Mouse (Mus musculus) liver, adult 2 months (tissue): Measurements from ENCODE around the gene Tctn3. TPM values are rescaled to one million over a fixed set of nuclear protein-coding genes. Genes with fewer than 3 reads are reported as not detected.
"Not testable (repeated sequence)": the region's sequence is repeated elsewhere in the genome, so short reads cannot be mapped to it uniquely, and the experiment has no call there.

Experiments used
- DNase-seq: peaks from one replicate; pipeline ENCODE4 v3.0.0-alpha.2; 2011; ENCODE audit warnings: low read depth, low spot score; ENCODE audit errors: extremely low read depth
- H3K27ac ChIP-seq: fragments of 200-500 bp; replicated peaks from 2 replicates; pipeline ENCODE4 v1.5.1; 2012; ENCODE audit warnings: low read depth, mild to moderate bottlenecking, control low read depth, inconsistent platforms, low read length; ENCODE audit not compliant: insufficient read depth
- H3K27me3 ChIP-seq: fragments of 200-500 bp; 2 replicates; pipeline ENCODE4 v1.6.1; 2012; ENCODE audit warnings: mild to moderate bottlenecking, moderate library complexity, low read length, inconsistent platforms; ENCODE audit not compliant: control insufficient read depth, insufficient read depth
- H3K36me3 ChIP-seq: fragments of 200-500 bp; 2 replicates; pipeline ENCODE4 v1.6.1; 2012; ENCODE audit warnings: low read length, inconsistent platforms; ENCODE audit not compliant: control insufficient read depth, insufficient read depth
- H3K4me1 ChIP-seq: fragments of 200-500 bp; 2 replicates; pipeline ENCODE4 v1.6.1; 2011; ENCODE audit warnings: low read length; ENCODE audit not compliant: control insufficient read depth, insufficient read depth
- H3K4me3 ChIP-seq: fragments of 200-500 bp; 2 replicates; pipeline ENCODE4 v1.5.1; 2011; ENCODE audit warnings: low read depth, mild to moderate bottlenecking, control low read depth, low read length, moderate library complexity; ENCODE audit not compliant: insufficient read depth
- H3K79me2 ChIP-seq: fragments of 200-500 bp; 2 replicates; pipeline ENCODE4 v1.6.1; 2012; ENCODE audit warnings: inconsistent platforms, mild to moderate bottlenecking, low read length, moderate library complexity; ENCODE audit not compliant: control insufficient read depth, insufficient read depth
- H3K9ac ChIP-seq: fragments of 200-500 bp; 2 replicates; pipeline ENCODE4 v1.6.1; 2012; ENCODE audit warnings: low read depth, mild to moderate bottlenecking, control low read depth, inconsistent platforms, low read length
- CTCF ChIP-seq: fragments of 200-500 bp; IDR thresholded peaks from 2 replicates; pipeline ENCODE4 v1.5.1; 2011; ENCODE audit warnings: low read depth, low read length, control low read depth
- POLR2A ChIP-seq: fragments of 200-500 bp; IDR thresholded peaks from 2 replicates; pipeline ENCODE4 v1.6.1; 2011; ENCODE audit warnings: low read length, control low read depth; ENCODE audit not compliant: insufficient read depth; ENCODE audit errors: extremely low read depth
- WGBS: fragments of 180-500 bp; shearing (Covaris S2); methylation state at CpG from one replicate; pipeline ENCODE4 v1.1.7; 2018; 5-methylcytosine and 5-hydroxymethylcytosine counted together
- polyA plus RNA-seq: library from polyadenylated mRNA; depleted of rRNA; stranded (reverse); fragments of >200 nt; gene quantifications from 2 replicates; pipeline ENCODE4 v1.2.3, GENCODE M21; 2012
- total RNA-seq: library from RNA; depleted of rRNA; stranded (reverse); fragments of >200 nt; gene quantifications from 2 replicates; pipeline ENCODE4 v1.2.3, GENCODE M21; 2014

Tctn3 gene
- total and polyA plus RNA-seq, 2 experiments = 0.37 to 1.1 TPM

GRCm38 (mm10) chr19:40616021-40616420 is 4.0 kb upstream of the Tctn3 start:
- DNase-seq = no peak

GRCm38 (mm10) chr19:40614811-40615210 is 2.8 kb upstream of the Tctn3 start:
- Histone ChIP-seq H3K27ac (no peak overlapping the region), H3K9ac (no peak overlapping the region), H3K36me3 (no peaks in the 10 kb centered on the region), H3K27me3 (no peaks in the 10 kb centered on the region), H3K4me3 (no peak overlapping the region), H3K79me2 (no peaks in the 10 kb centered on the region), H3K4me1 (peaks cover 5% of the 10 kb centered on the region; the same call in 1 of the 2 replicates)
- no peak for DNase-seq
- no peak for TF ChIP-seq POLR2A
- TF ChIP-seq CTCF = no peak
- WGBS = 73% methylated on average over 7 of the region's 7 CpGs

More at GRCm38 (mm10) chr19:40616021-40616420, 4.0 kb upstream of the Tctn3 start:
- WGBS = 91% methylated on average over 7 of the region's 7 CpGs
- Histone ChIP-seq H3K79me2 (no peaks in the 10 kb centered on the region), H3K27ac (no peak overlapping the region), H3K4me1 (peaks cover 5% of the 10 kb centered on the region; the same call in 1 of the 2 replicates), H3K9ac (no peak overlapping the region), H3K36me3 (no peaks in the 10 kb centered on the region), H3K27me3 (no peaks in the 10 kb centered on the region), H3K4me3 (no peak overlapping the region)
- TF ChIP-seq CTCF (no peak), POLR2A (no peak)

DNA sequence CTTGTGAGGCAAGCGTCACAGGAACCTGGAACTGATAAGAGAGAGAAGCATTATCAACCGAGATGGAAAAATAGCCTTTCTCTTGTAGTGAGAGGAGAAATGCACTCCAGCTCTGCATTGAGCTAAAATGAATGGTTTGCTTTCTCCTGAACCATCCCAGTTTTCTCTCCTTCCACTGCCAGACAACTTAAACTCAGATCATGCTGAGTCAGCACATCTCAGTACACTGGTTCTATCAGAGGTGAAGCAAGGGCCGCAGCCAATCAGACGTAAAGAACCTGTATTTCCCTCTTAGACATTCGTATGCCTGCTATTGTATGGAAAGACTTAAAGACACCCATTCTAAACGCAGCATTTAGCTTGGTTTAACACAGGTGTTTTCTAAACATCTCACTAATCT is 4.4 kb downstream of the Tctn3 start:
- H3K4me3 ChIP-seq = no peak overlapping the region
- H3K4me1 ChIP-seq = peaks cover 5% of the 10 kb centered on the region; the same call in 1 of the 2 replicates
- H3K9ac ChIP-seq = no peak overlapping the region
- TF ChIP-seq POLR2A (no peak), CTCF (no peak)
- DNase-seq = no peak
- no peak overlapping the region for H3K27ac ChIP-seq
- H3K36me3 ChIP-seq = peaks cover 12% of the 10 kb centered on the region
- H3K79me2 ChIP-seq = no peaks in the 10 kb centered on the region
- 87% methylated on average over 6 of the region's 6 CpGs for WGBS
- H3K27me3 ChIP-seq = no peaks in the 10 kb centered on the region

- 93% methylated on average over 9 of the region's 9 CpGs for WGBS
- TF ChIP-seq CTCF (no peak), POLR2A (no peak)
- no peak for DNase-seq
- H3K27ac ChIP-seq = no peak overlapping the region
- H3K4me3 ChIP-seq = no peak overlapping the region
- H3K27me3 ChIP-seq = no peaks in the 10 kb centered on the region
- no peak overlapping the region for H3K9ac ChIP-seq
- H3K79me2 ChIP-seq = no peaks in the 10 kb centered on the region
- no peaks in the 10 kb centered on the region for H3K4me1 ChIP-seq
- H3K36me3 ChIP-seq = peaks cover 12% of the 10 kb centered on the region
Measured at GRCm38 (mm10) chr19:40605189-40605588, 6.8 kb downstream of the Tctn3 start.

DNA sequence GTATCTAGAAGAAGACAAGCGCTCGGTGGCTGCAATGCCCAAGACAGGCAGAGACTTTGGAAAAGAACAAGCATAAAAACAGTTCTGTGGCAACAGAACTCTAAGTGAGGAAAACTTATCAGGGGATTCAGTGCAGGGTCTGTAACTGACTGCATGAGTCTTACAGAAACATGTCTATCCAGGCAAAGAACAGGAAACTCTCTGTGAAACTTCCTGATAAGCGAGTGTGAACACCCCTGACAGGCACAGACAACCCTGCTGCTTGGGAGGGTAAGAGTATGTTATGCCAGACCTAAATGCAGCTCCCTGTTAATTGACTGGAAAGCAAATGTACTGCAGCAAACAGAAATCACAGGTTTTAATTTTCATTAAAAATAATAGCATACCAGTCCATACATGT is 10.2 kb downstream of the Tctn3 start:
- no peaks in the 10 kb centered on the region for H3K27me3 ChIP-seq
- no peak for TF ChIP-seq POLR2A
- no peak for TF ChIP-seq CTCF
- H3K27ac ChIP-seq = no peak overlapping the region
- H3K9ac ChIP-seq = no peak overlapping the region
- 94% methylated on average over 3 of the region's 3 CpGs for WGBS
- peaks cover 5% of the 10 kb centered on the region for H3K36me3 ChIP-seq
- H3K79me2 ChIP-seq = no peaks in the 10 kb centered on the region
- no peaks in the 10 kb centered on the region for H3K4me1 ChIP-seq
- H3K4me3 ChIP-seq = no peak overlapping the region
- DNase-seq = no peak

- 90% methylated on average over 5 of the region's 5 CpGs for WGBS
- not testable (repeated sequence) for DNase-seq
Measured at GRCm38 (mm10) chr19:40600846-40601245, 11.2 kb downstream of the Tctn3 start.

More at GRCm38 (mm10) chr19:40600846-40601245, 11.2 kb downstream of the Tctn3 start:
- not testable (repeated sequence) for H3K27me3 ChIP-seq, H3K36me3 ChIP-seq, H3K9ac ChIP-seq, H3K27ac ChIP-seq, H3K79me2 ChIP-seq, H3K4me3 ChIP-seq, H3K4me1 ChIP-seq
